Mouse (Mus musculus) lung, adult 2 months (tissue): Measurements from ENCODE around the gene Dnajb12.

Experiments used
- CTCF ChIP-seq: fragments of 200-500 bp; IDR thresholded peaks from 2 replicates; pipeline ENCODE4 v1.5.1; 2011; ENCODE audit warnings: mild to moderate bottlenecking, low read length, control low read depth; ENCODE audit not compliant: insufficient read depth
- POLR2A ChIP-seq: fragments of 200-500 bp; IDR thresholded peaks from 2 replicates; pipeline ENCODE4 v1.6.1; 2011; ENCODE audit warnings: low read depth, mild to moderate bottlenecking, control low read depth, low read length, borderline replicate concordance; ENCODE audit errors: extremely low read depth

GRCm38 (mm10) chr10:59879255-59880028, at the start of gene Dnajb12:
- TF ChIP-seq POLR2A (peak; percentile 52; the same call in 1 of the 2 replicates), CTCF (no peak)
